Mouse (Mus musculus) forebrain, embryonic 10.5 days (tissue): Measurements from ENCODE around the gene Ebf3. TPM values are rescaled to one million over a fixed set of nuclear protein-coding genes. Genes with fewer than 3 reads are reported as not detected.

Experiments
- DNase-seq: peaks from one replicate; pipeline ENCODE4 v3.0.0-alpha.2; 2017; ENCODE audit warnings: low spot score; ENCODE audit errors: extremely low spot score
- H3K27ac ChIP-seq: fragments of 300-500 bp; sonication (generic); 2 replicates; pipeline ENCODE4 v1.5.1; 2016; ENCODE audit warnings: mild to moderate bottlenecking
- H3K27me3 ChIP-seq: fragments of 300-500 bp; sonication (generic); 2 replicates; pipeline ENCODE4 v1.6.1; 2016; ENCODE audit warnings: mild to moderate bottlenecking; ENCODE audit not compliant: poor library complexity, severe bottlenecking
- H3K36me3 ChIP-seq: fragments of 300-500 bp; sonication (generic); replicated peaks from 2 replicates; pipeline ENCODE4 v1.6.1; 2016; ENCODE audit warnings: mild to moderate bottlenecking, moderate library complexity
- H3K4me1 ChIP-seq: fragments of 300-500 bp; sonication (generic); 2 replicates; pipeline ENCODE4 v1.6.1; 2016
- H3K4me3 ChIP-seq: fragments of 300-500 bp; sonication (generic); 2 replicates; pipeline ENCODE4 v1.5.1; 2016; ENCODE audit warnings: mild to moderate bottlenecking, moderate library complexity
- H3K9me3 ChIP-seq: fragments of 300-500 bp; sonication (generic); 2 replicates; pipeline ENCODE4 v1.6.1; 2016; ENCODE audit warnings: mild to moderate bottlenecking, moderate library complexity
- WGBS: fragments of 180-500 bp; shearing (Covaris S2); methylation state at CpG from one replicate; pipeline ENCODE4 v1.1.7; 2016; 5-methylcytosine and 5-hydroxymethylcytosine counted together
- polyA plus RNA-seq: library from polyadenylated mRNA; unstranded; fragments of >200 nt; fragmentation: Nextera tagmentation; extraction: Ambion mirVana; gene quantifications from 2 replicates; pipeline ENCODE4 v1.2.1, GENCODE M21; 2016

Gene Ebf3
- polyA plus RNA-seq, 1 experiment from 2014 or later, result 1.3 TPM

- DNase-seq, result no peak
- WGBS, result 58% methylated on average over 7 of the region's 7 CpGs
- H3K4me1 ChIP-seq, result peaks cover 82% of the 10 kb centered on the region
These were observed 17.1 kb downstream of the Ebf3 start for GRCm38 (mm10) chr7:137297131-137297530.

GRCm38 (mm10) chr7:137295612-137296011, 18.6 kb downstream of the Ebf3 start:
- H3K27me3 ChIP-seq, result peaks cover 64% of the 10 kb centered on the region
- WGBS, result 82% methylated on average over 7 of the region's 7 CpGs

More at GRCm38 (mm10) chr7:137297131-137297530, 17.1 kb downstream of the Ebf3 start:
- no peak overlapping the region for H3K27ac ChIP-seq
- H3K4me3 ChIP-seq, result no peak overlapping the region
- no peaks in the 10 kb centered on the region for H3K36me3 ChIP-seq
- H3K27me3 ChIP-seq, result peaks cover 74% of the 10 kb centered on the region
- H3K9me3 ChIP-seq, result no peaks in the 10 kb centered on the region

GRCm38 (mm10) chr7:137294446-137294845, 19.8 kb downstream of the Ebf3 start:
- H3K27me3 ChIP-seq, result peaks cover 52% of the 10 kb centered on the region
- no peak for DNase-seq
- WGBS, result 55% methylated on average over 7 of the region's 7 CpGs
- H3K27ac ChIP-seq, result no peak overlapping the region
- H3K9me3 ChIP-seq, result no peaks in the 10 kb centered on the region
- H3K36me3 ChIP-seq, result no peaks in the 10 kb centered on the region
- H3K4me3 ChIP-seq, result no peak overlapping the region
- peaks cover 60% of the 10 kb centered on the region for H3K4me1 ChIP-seq

More at GRCm38 (mm10) chr7:137295612-137296011, 18.6 kb downstream of the Ebf3 start:
- no peaks in the 10 kb centered on the region for H3K36me3 ChIP-seq
- peaks cover 68% of the 10 kb centered on the region for H3K4me1 ChIP-seq
- H3K4me3 ChIP-seq, result no peak overlapping the region
- H3K9me3 ChIP-seq, result no peaks in the 10 kb centered on the region
- DNase-seq, result no peak
- H3K27ac ChIP-seq, result no peak overlapping the region

- Histone ChIP-seq H3K27ac (no peak overlapping the region), H3K4me1 (peaks cover 30% of the 10 kb centered on the region), H3K9me3 (no peaks in the 10 kb centered on the region), H3K36me3 (no peaks in the 10 kb centered on the region), H3K27me3 (peaks cover 17% of the 10 kb centered on the region; the same call in 1 of the 2 replicates), H3K4me3 (no peak overlapping the region)
- 88% methylated on average over 3 of the region's 3 CpGs for WGBS
- DNase-seq, result no peak
These were observed 24.8 kb downstream of the Ebf3 start for GRCm38 (mm10) chr7:137289290-137289957.

- H3K4me3 ChIP-seq, result no peak overlapping the region
- DNase-seq, result no peak
- peaks cover 8% of the 10 kb centered on the region for H3K27me3 ChIP-seq
- 89% methylated on average over 7 of the region's 7 CpGs for WGBS
- H3K9me3 ChIP-seq, result no peaks in the 10 kb centered on the region
- H3K36me3 ChIP-seq, result no peaks in the 10 kb centered on the region
- no peak overlapping the region for H3K27ac ChIP-seq
- peaks cover 24% of the 10 kb centered on the region for H3K4me1 ChIP-seq
These were observed 36.1 kb downstream of the Ebf3 start for GRCm38 (mm10) chr7:137278171-137278570.

- no peak overlapping the region for H3K4me3 ChIP-seq
- peaks cover 8% of the 10 kb centered on the region for H3K27me3 ChIP-seq
- 88% methylated on average over 5 of the region's 5 CpGs for WGBS
- peaks cover 28% of the 10 kb centered on the region for H3K4me1 ChIP-seq
- H3K36me3 ChIP-seq, result no peaks in the 10 kb centered on the region
- no peaks in the 10 kb centered on the region for H3K9me3 ChIP-seq
- no peak overlapping the region for H3K27ac ChIP-seq
- no peak for DNase-seq
These were observed 36.5 kb downstream of the Ebf3 start for GRCm38 (mm10) chr7:137277713-137278112.

- H3K4me1 ChIP-seq, result peaks cover 61% of the 10 kb centered on the region
- 86% methylated on average over 10 of the region's 10 CpGs for WGBS
- no peak for DNase-seq
- H3K36me3 ChIP-seq, result no peaks in the 10 kb centered on the region
- H3K27ac ChIP-seq, result no peak overlapping the region
- H3K27me3 ChIP-seq, result peaks cover 31% of the 10 kb centered on the region
- no peaks in the 10 kb centered on the region for H3K9me3 ChIP-seq
- H3K4me3 ChIP-seq, result no peak overlapping the region
These were observed 42.0 kb downstream of the Ebf3 start for GRCm38 (mm10) chr7:137272252-137272651.

- Histone ChIP-seq H3K4me1 (peaks cover 69% of the 10 kb centered on the region), H3K36me3 (no peaks in the 10 kb centered on the region), H3K9me3 (no peaks in the 10 kb centered on the region), H3K27me3 (peaks cover 49% of the 10 kb centered on the region), H3K27ac (peak overlapping the region; percentile 74), H3K4me3 (no peak overlapping the region)
- no peak for DNase-seq
- WGBS, result 71% methylated on average over 8 of the region's 8 CpGs
These were observed 45.6 kb downstream of the Ebf3 start for GRCm38 (mm10) chr7:137268452-137269155.

- Histone ChIP-seq H3K4me3 (no peak overlapping the region), H3K4me1 (peaks cover 59% of the 10 kb centered on the region), H3K36me3 (no peaks in the 10 kb centered on the region), H3K27ac (peak overlapping the region; percentile 74), H3K27me3 (peaks cover 57% of the 10 kb centered on the region), H3K9me3 (no peaks in the 10 kb centered on the region)
- no peak for DNase-seq
- WGBS, result 69% methylated on average over 9 of the region's 9 CpGs
These were observed 46.8 kb downstream of the Ebf3 start for GRCm38 (mm10) chr7:137267441-137267840.

- 10% methylated on average over 17 of the region's 17 CpGs for WGBS
- H3K27ac ChIP-seq, result peak overlapping the region; percentile 53
These were observed 47.7 kb downstream of the Ebf3 start for GRCm38 (mm10) chr7:137266575-137266974.

GRCm38 (mm10) chr7:137262330-137262729, 51.9 kb downstream of the Ebf3 start:
- Histone ChIP-seq H3K27ac (no peak overlapping the region), H3K27me3 (peaks cover 74% of the 10 kb centered on the region), H3K4me3 (no peak overlapping the region), H3K4me1 (peaks cover 26% of the 10 kb centered on the region), H3K36me3 (no peaks in the 10 kb centered on the region), H3K9me3 (no peaks in the 10 kb centered on the region)
- no peak for DNase-seq
- WGBS, result 93% methylated on average over 8 of the region's 8 CpGs

More at GRCm38 (mm10) chr7:137266575-137266974, 47.7 kb downstream of the Ebf3 start:
- peaks cover 60% of the 10 kb centered on the region for H3K27me3 ChIP-seq
- DNase-seq, result peak; percentile 39
- no peaks in the 10 kb centered on the region for H3K36me3 ChIP-seq
- 0 out of 2 replicates have a peak overlapping the region, but pooled peaks have one; percentile 2 for H3K4me3 ChIP-seq
- peaks cover 54% of the 10 kb centered on the region for H3K4me1 ChIP-seq
- H3K9me3 ChIP-seq, result no peaks in the 10 kb centered on the region

- DNase-seq, result peak; percentile 76
- 38% methylated on average over 11 of the region's 11 CpGs for WGBS
These were observed 67.9 kb downstream of the Ebf3 start for GRCm38 (mm10) chr7:137246213-137246872.

More at GRCm38 (mm10) chr7:137246213-137246872, 67.9 kb downstream of the Ebf3 start:
- H3K4me3 ChIP-seq, result no peak overlapping the region
- H3K9me3 ChIP-seq, result no peaks in the 10 kb centered on the region
- H3K27ac ChIP-seq, result no peak overlapping the region
- H3K27me3 ChIP-seq, result peaks cover 92% of the 10 kb centered on the region
- H3K36me3 ChIP-seq, result no peaks in the 10 kb centered on the region
- peaks cover 69% of the 10 kb centered on the region for H3K4me1 ChIP-seq
